Mouse (Mus musculus) intestine, embryonic 15.5 days (tissue): ENCODE results near the gene As3mt. TPM values are rescaled to one million over a fixed set of nuclear protein-coding genes. Genes with fewer than 3 reads are reported as not detected.

Experiments
- ATAC-seq: fragments of 200-750 bp; cut with Nextera tagmentation; 2 replicates; pipeline ENCODE4 v1.8.0; 2017; ENCODE audit warnings: moderate TSS enrichment, moderate library complexity
- H3K27ac ChIP-seq: fragments of 300-500 bp; sonication (generic); 2 replicates; pipeline ENCODE4 v1.5.1; 2015; ENCODE audit warnings: mild to moderate bottlenecking, inconsistent platforms
- H3K27me3 ChIP-seq: fragments of 300-500 bp; sonication (generic); replicated peaks from 2 replicates; pipeline ENCODE4 v1.6.1; 2015; ENCODE audit warnings: inconsistent platforms
- H3K36me3 ChIP-seq: fragments of 300-500 bp; sonication (generic); 2 replicates; pipeline ENCODE4 v1.6.1; 2015; ENCODE audit warnings: inconsistent platforms
- H3K4me1 ChIP-seq: fragments of 300-500 bp; sonication (generic); replicated peaks from 2 replicates; pipeline ENCODE4 v1.6.1; 2015; ENCODE audit warnings: inconsistent platforms
- H3K4me2 ChIP-seq: fragments of 300-500 bp; sonication (generic); replicated peaks from 2 replicates; pipeline ENCODE4 v1.6.1; 2015; ENCODE audit warnings: mild to moderate bottlenecking, inconsistent platforms
- H3K4me3 ChIP-seq: fragments of 300-500 bp; sonication (generic); replicated peaks from 2 replicates; pipeline ENCODE4 v1.5.1; 2015; ENCODE audit warnings: inconsistent platforms
- H3K9ac ChIP-seq: fragments of 300-500 bp; sonication (generic); 2 replicates; pipeline ENCODE4 v1.6.1; 2015; ENCODE audit warnings: inconsistent platforms
- H3K9me3 ChIP-seq: fragments of 300-500 bp; sonication (generic); 2 replicates; pipeline ENCODE4 v1.6.1; 2016; ENCODE audit warnings: inconsistent platforms
- WGBS: fragments of 180-500 bp; shearing (Covaris S2); methylation state at CpG from one replicate; pipeline ENCODE4 v1.1.7; 2015; 5-methylcytosine and 5-hydroxymethylcytosine counted together
- polyA plus RNA-seq: library from polyadenylated mRNA; unstranded; fragments of >200 nt; fragmentation: Nextera tagmentation; extraction: Ambion mirVana; gene quantifications from 2 replicates; pipeline ENCODE4 v1.2.1, GENCODE M21; 2015

The As3mt gene
- 59.4 and 63.4 TPM in 2 replicates for polyA plus RNA-seq

GRCm38 (mm10) chr19:46707296-46708151, at the start of gene As3mt:
As3mt (plus strand) TSS chr19:46707458.
- ATAC-seq: peak; percentile 94
- peak within 1 kb of the TSS; percentile 51 for H3K4me3 ChIP-seq
- H3K9ac ChIP-seq: peak within 1 kb of the TSS; percentile 52
- H3K4me2 ChIP-seq: peak within 1 kb of the TSS; percentile 80
- H3K4me1 ChIP-seq: peaks cover 15% of the 10 kb centered on the region; the same call in 1 of the 2 replicates
- H3K27me3 ChIP-seq: no peaks in the 10 kb centered on the region
- WGBS: 5% methylated on average over 31 of the region's 31 CpGs
- 0 out of 2 replicates have a peak, but pooled peaks cover 2% of the 10 kb centered on the region for H3K36me3 ChIP-seq
- H3K27ac ChIP-seq: peak within 1 kb of the TSS; percentile 72
- H3K9me3 ChIP-seq: no peaks in the 10 kb centered on the region

DNA sequence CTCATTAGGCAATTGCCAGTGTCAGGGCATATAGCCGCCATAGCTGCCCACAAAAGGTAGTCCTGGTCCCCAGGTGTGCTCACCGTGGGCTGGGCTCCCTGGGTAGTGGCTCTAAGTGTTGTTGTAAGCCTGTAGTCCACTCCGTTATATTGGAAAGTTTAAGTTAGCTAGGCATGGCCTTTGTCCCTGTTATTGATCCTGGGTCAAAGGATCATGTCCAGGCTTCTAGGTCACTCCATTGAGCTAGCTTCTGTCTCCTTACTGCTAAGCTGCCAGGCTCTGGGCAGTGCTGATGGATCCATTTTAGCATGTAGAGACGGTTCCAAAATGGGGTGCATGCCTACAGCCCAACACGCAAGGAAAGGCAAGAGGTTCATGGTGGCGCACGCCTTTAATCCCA, 48.9 kb upstream of the As3mt start:
- no peak overlapping the region for H3K27ac ChIP-seq
- no peaks in the 10 kb centered on the region for H3K9me3 ChIP-seq
- no peak overlapping the region for H3K9ac ChIP-seq
- ATAC-seq: 0 out of 2 replicates have a peak, but pooled peaks have one; percentile 19
- WGBS: 94% methylated on average over 7 of the region's 7 CpGs
- no peak overlapping the region for H3K4me3 ChIP-seq
- peaks cover 30% of the 10 kb centered on the region for H3K36me3 ChIP-seq
- no peak overlapping the region for H3K4me2 ChIP-seq
- 0 out of 2 replicates have a peak, but pooled peaks cover 5% of the 10 kb centered on the region for H3K4me1 ChIP-seq
- no peaks in the 10 kb centered on the region for H3K27me3 ChIP-seq

- Histone ChIP-seq H3K27ac (no peak overlapping the region), H3K36me3 (peaks cover 25% of the 10 kb centered on the region), H3K9ac (no peak overlapping the region), H3K4me3 (no peak overlapping the region), H3K4me1 (0 out of 2 replicates have a peak, but pooled peaks cover 5% of the 10 kb centered on the region), H3K9me3 (no peaks in the 10 kb centered on the region), H3K4me2 (no peak overlapping the region), H3K27me3 (no peaks in the 10 kb centered on the region)
- WGBS: 69% methylated on average over 9 of the region's 9 CpGs
- peak; percentile 57 for ATAC-seq
Measured at GRCm38 (mm10) chr19:46658851-46659250, 48.4 kb upstream of the As3mt start.

- no peak for ATAC-seq
Measured at GRCm38 (mm10) chr19:46661511-46661910, 45.7 kb upstream of the As3mt start.

DNA sequence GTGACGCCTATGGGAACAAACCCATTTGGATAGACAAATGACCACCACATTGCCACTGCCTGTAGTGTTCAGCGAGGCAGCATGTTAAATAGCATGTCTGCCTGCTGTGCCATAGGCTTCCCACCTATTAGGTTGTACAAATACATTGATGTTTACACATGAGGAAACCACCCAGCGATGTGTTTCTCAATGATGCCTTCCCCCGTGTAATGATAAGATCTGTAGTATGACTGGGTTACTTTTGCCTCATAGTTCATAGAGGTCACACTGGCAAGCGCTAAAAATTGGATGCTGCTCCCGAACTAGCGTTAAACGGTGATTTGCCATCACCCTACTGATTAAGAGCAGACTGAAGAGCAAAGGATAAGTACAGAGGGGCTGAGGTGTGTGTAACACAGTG, 45.0 kb upstream of the As3mt start:
- WGBS: 69% methylated on average over 8 of the region's 8 CpGs
- H3K4me2 ChIP-seq: no peak overlapping the region
- no peak overlapping the region for H3K27ac ChIP-seq
- 0 out of 2 replicates have a peak, but pooled peaks cover 2% of the 10 kb centered on the region for H3K36me3 ChIP-seq
- H3K9ac ChIP-seq: no peak overlapping the region
- ATAC-seq: no peak
- H3K27me3 ChIP-seq: no peaks in the 10 kb centered on the region
- H3K9me3 ChIP-seq: no peaks in the 10 kb centered on the region
- 0 out of 2 replicates have a peak, but pooled peaks cover 5% of the 10 kb centered on the region for H3K4me1 ChIP-seq
- no peak overlapping the region for H3K4me3 ChIP-seq

More at GRCm38 (mm10) chr19:46661511-46661910, 45.7 kb upstream of the As3mt start:
- 43% methylated on average over 4 of the region's 4 CpGs for WGBS
- H3K9me3 ChIP-seq: no peaks in the 10 kb centered on the region
- no peaks in the 10 kb centered on the region for H3K27me3 ChIP-seq
- H3K27ac ChIP-seq: no peak overlapping the region
- H3K4me1 ChIP-seq: 0 out of 2 replicates have a peak, but pooled peaks cover 5% of the 10 kb centered on the region
- peaks cover 8% of the 10 kb centered on the region for H3K36me3 ChIP-seq
- no peak overlapping the region for H3K9ac ChIP-seq
- H3K4me3 ChIP-seq: no peak overlapping the region
- H3K4me2 ChIP-seq: no peak overlapping the region

GRCm38 (mm10) chr19:46662784-46663183, 44.5 kb upstream of the As3mt start:
- ATAC-seq: no peak
- no peak overlapping the region for H3K27ac ChIP-seq
- 78% methylated on average over 6 of the region's 6 CpGs for WGBS
- no peak overlapping the region for H3K4me3 ChIP-seq
- no peak overlapping the region for H3K4me2 ChIP-seq
- 0 out of 2 replicates have a peak, but pooled peaks cover 5% of the 10 kb centered on the region for H3K4me1 ChIP-seq
- H3K36me3 ChIP-seq: no peaks in the 10 kb centered on the region
- no peaks in the 10 kb centered on the region for H3K27me3 ChIP-seq
- no peak overlapping the region for H3K9ac ChIP-seq
- no peaks in the 10 kb centered on the region for H3K9me3 ChIP-seq

- H3K27me3 ChIP-seq: no peaks in the 10 kb centered on the region
- WGBS: 62% methylated on average over 7 of the region's 7 CpGs
- no peaks in the 10 kb centered on the region for H3K9me3 ChIP-seq
- H3K4me3 ChIP-seq: no peak overlapping the region
- H3K4me2 ChIP-seq: no peak overlapping the region
- H3K4me1 ChIP-seq: 0 out of 2 replicates have a peak, but pooled peaks cover 5% of the 10 kb centered on the region
- no peak overlapping the region for H3K9ac ChIP-seq
- H3K36me3 ChIP-seq: no peaks in the 10 kb centered on the region
- ATAC-seq: no peak
- no peak overlapping the region for H3K27ac ChIP-seq
Measured at GRCm38 (mm10) chr19:46665474-46665873, 41.8 kb upstream of the As3mt start.

GRCm38 (mm10) chr19:46667300-46667699, 40.0 kb upstream of the As3mt start:
- no peak overlapping the region for H3K9ac ChIP-seq
- ATAC-seq: no peak
- H3K4me1 ChIP-seq: no peaks in the 10 kb centered on the region
- H3K36me3 ChIP-seq: no peaks in the 10 kb centered on the region
- no peak overlapping the region for H3K4me3 ChIP-seq
- 55% methylated on average over 11 of the region's 11 CpGs for WGBS
- no peak overlapping the region for H3K4me2 ChIP-seq
- H3K27ac ChIP-seq: no peak overlapping the region
- H3K9me3 ChIP-seq: no peaks in the 10 kb centered on the region
- H3K27me3 ChIP-seq: no peaks in the 10 kb centered on the region; the same call in 1 of the 2 replicates

GRCm38 (mm10) chr19:46668263-46668662, 39.0 kb upstream of the As3mt start:
- Histone ChIP-seq H3K27me3 (no peaks in the 10 kb centered on the region; the same call in 1 of the 2 replicates), H3K27ac (no peak overlapping the region), H3K9me3 (no peaks in the 10 kb centered on the region), H3K4me3 (no peak overlapping the region), H3K4me2 (no peak overlapping the region), H3K4me1 (no peaks in the 10 kb centered on the region), H3K9ac (no peak overlapping the region), H3K36me3 (no peaks in the 10 kb centered on the region)
- ATAC-seq: no peak
- 80% methylated on average over 10 of the region's 10 CpGs for WGBS

DNA sequence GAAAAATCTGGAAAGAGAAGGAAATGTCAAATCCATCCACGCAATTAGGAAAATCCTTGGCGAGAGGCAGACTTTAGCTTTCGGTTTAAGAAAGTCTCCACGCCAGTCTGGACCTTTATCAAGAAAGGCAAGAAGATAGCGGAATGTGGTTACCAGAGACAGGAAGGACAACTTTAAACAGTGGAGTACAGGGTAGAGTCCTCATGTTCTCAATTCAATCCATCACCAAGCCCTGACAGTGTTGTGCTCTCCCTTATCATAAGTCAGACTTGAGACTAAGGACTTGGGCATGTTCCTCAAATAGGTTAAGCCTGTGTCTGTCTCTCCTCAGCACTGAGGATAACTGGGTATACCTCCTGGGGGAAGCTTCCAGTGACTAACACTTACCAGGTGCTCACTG, 37.5 kb upstream of the As3mt start:
- Histone ChIP-seq H3K4me2 (no peak overlapping the region), H3K4me1 (no peaks in the 10 kb centered on the region), H3K27me3 (no peaks in the 10 kb centered on the region; the same call in 1 of the 2 replicates), H3K9me3 (no peaks in the 10 kb centered on the region), H3K27ac (no peak overlapping the region), H3K4me3 (no peak overlapping the region), H3K9ac (no peak overlapping the region), H3K36me3 (no peaks in the 10 kb centered on the region)
- 69% methylated on average over 5 of the region's 5 CpGs for WGBS
- ATAC-seq: no peak

DNA sequence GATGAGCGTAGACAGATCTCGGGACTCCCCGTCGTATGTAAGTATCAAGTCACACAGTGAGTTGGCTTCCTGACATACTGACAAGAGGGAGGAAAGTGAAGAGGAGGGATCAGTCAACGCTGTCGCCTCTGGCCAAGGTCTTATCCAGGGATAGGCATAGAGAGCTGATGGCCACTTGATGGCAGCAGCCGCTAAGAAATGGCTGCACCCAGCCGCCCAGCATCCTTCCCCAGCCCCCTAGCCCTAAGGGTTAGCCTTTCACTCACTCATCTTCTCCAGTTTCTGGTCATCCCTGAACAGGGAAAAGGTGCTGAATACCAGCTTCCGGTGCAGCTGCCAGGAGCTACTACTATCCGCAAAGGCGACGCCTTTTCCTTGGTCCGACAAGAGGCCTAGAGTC, 36.6 kb upstream of the As3mt start:
- WGBS: 33% methylated on average over 13 of the region's 13 CpGs
- H3K4me3 ChIP-seq: no peak overlapping the region
- no peaks in the 10 kb centered on the region for H3K4me1 ChIP-seq
- H3K9ac ChIP-seq: no peak overlapping the region
- ATAC-seq: peak; percentile 82
- H3K36me3 ChIP-seq: no peaks in the 10 kb centered on the region
- H3K4me2 ChIP-seq: no peak overlapping the region
- H3K27ac ChIP-seq: no peak overlapping the region
- no peaks in the 10 kb centered on the region for H3K9me3 ChIP-seq
- no peaks in the 10 kb centered on the region; the same call in 1 of the 2 replicates for H3K27me3 ChIP-seq

DNA sequence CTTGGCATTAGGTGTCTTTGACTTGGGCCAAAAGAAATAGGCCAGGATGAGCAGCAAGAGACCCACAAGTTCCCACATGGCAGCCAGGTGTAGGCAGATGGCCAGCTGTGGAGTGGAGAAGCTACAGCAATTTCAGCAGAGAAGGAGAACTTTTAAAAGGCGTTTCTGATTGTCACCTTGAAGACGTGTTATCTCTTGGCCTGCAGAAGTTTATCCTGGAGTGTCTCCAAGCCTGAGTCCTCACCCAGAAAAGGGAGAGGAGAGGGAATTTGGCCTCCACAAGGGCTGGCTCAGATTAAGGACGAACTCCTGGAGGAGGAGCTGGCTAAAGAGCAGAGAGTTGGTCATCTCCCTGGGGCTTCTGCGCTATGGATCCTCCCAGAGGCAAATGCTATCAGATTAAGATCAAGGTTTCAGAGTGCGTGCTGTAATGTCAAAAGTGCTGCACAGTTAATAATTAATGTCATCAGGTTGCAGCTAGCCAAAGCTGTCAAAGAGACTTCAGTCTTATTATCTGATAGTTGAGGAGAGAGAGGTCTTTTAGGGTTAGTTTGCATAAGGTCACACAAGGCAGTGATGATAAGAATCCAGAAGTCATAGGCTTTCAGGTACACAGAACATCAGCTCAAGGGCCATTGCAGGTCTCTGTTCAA, 34.4 kb upstream of the As3mt start, which contains the start of gene Cyp17a1:
Gene Cyp17a1, minus strand, starts transcription at position 407 of the 653 bp plus-strand sequence.
- no peaks in the 10 kb centered on the region; the same call in 1 of the 2 replicates for H3K27me3 ChIP-seq
- no peaks in the 10 kb centered on the region for H3K4me1 ChIP-seq
- H3K4me2 ChIP-seq: no peak within 1 kb of the TSS
- H3K4me3 ChIP-seq: no peak within 1 kb of the TSS
- peak; percentile 28; the same call in 1 of the 2 replicates for ATAC-seq
- no peaks in the 10 kb centered on the region for H3K36me3 ChIP-seq
- 38% methylated on average over 5 of the region's 5 CpGs for WGBS
- H3K27ac ChIP-seq: no peak within 1 kb of the TSS
- no peak within 1 kb of the TSS for H3K9ac ChIP-seq
- no peaks in the 10 kb centered on the region for H3K9me3 ChIP-seq
